Mouse (Mus musculus) limb, embryonic 15.5 days (tissue): ENCODE measurements around the gene Spata13. TPM values are rescaled to one million over a fixed set of nuclear protein-coding genes. Genes with fewer than 3 reads are reported as not detected.

ENCODE experiments used
- ATAC-seq: fragments of 200-750 bp; cut with Nextera tagmentation; 2 replicates; pipeline ENCODE4 v1.8.0; 2017; ENCODE audit warnings: low read depth, moderate TSS enrichment; ENCODE audit not compliant: insufficient number of reproducible peaks, low FRiP score, low TSS enrichment
- H3K27ac ChIP-seq: fragments of 300-500 bp; sonication (generic); 2 replicates; pipeline ENCODE4 v1.5.1; 2015; ENCODE audit warnings: moderate library complexity, mild to moderate bottlenecking, inconsistent platforms
- H3K27me3 ChIP-seq: fragments of 300-500 bp; sonication (generic); 2 replicates; pipeline ENCODE4 v1.6.1; 2015; ENCODE audit warnings: inconsistent platforms
- H3K36me3 ChIP-seq: fragments of 300-500 bp; sonication (generic); 2 replicates; pipeline ENCODE4 v1.6.1; 2015; ENCODE audit warnings: inconsistent platforms
- H3K4me1 ChIP-seq: fragments of 300-500 bp; sonication (generic); 2 replicates; pipeline ENCODE4 v1.6.1; 2015; ENCODE audit warnings: inconsistent platforms
- H3K4me2 ChIP-seq: fragments of 300-500 bp; sonication (generic); 2 replicates; pipeline ENCODE4 v1.6.1; 2015; ENCODE audit warnings: mild to moderate bottlenecking, inconsistent platforms
- H3K4me3 ChIP-seq: fragments of 300-500 bp; sonication (generic); 2 replicates; pipeline ENCODE4 v1.5.1; 2015; ENCODE audit warnings: mild to moderate bottlenecking, inconsistent platforms
- H3K9ac ChIP-seq: fragments of 300-500 bp; sonication (generic); 2 replicates; pipeline ENCODE4 v1.6.1; 2015; ENCODE audit warnings: inconsistent platforms
- H3K9me3 ChIP-seq: fragments of 300-500 bp; sonication (generic); 2 replicates; pipeline ENCODE4 v1.6.1; 2016; ENCODE audit warnings: inconsistent platforms
- WGBS: fragments of 180-500 bp; shearing (Covaris S2); methylation state at CpG from one replicate; pipeline ENCODE4 v1.1.7; 2015; 5-methylcytosine and 5-hydroxymethylcytosine counted together
- polyA plus RNA-seq: library from polyadenylated mRNA; unstranded; fragments of >200 nt; fragmentation: Nextera tagmentation; extraction: Ambion mirVana; gene quantifications from 2 replicates; pipeline ENCODE4 v1.2.1, GENCODE M21; 2015

Spata13 gene
- polyA plus RNA-seq, 1 experiment from 2014 or later: 10.0 TPM

DNA sequence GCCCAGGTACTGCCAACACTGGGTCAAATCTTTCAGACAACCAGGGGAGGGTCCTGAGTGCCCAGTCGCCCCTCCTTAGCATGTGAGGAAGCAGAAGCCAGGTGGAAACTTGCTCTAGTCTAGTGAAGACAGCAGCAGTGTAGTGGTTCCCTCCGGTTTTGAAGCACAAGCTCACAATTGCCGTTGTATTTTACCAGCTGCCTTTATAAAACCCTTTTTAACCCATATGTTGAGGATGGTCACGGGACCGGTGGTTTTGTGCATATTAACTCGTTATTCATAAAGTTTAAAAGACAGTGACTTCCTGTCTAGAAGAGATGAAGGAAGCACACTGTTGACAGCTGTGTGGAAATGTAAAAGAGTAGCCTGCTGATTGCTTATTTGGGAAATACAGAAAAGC lies 98.3 kb downstream of the Spata13 start:
- Histone ChIP-seq H3K36me3 (no peaks in the 10 kb centered on the region), H3K27ac (peak overlapping the region; percentile 28; the same call in 1 of the 2 replicates), H3K4me3 (no peak overlapping the region), H3K9me3 (no peaks in the 10 kb centered on the region), H3K9ac (no peak overlapping the region), H3K27me3 (no peaks in the 10 kb centered on the region), H3K4me2 (no peak overlapping the region), H3K4me1 (peaks cover 50% of the 10 kb centered on the region)
- no peak for ATAC-seq
- WGBS: 38% methylated on average over 6 of the region's 6 CpGs

DNA sequence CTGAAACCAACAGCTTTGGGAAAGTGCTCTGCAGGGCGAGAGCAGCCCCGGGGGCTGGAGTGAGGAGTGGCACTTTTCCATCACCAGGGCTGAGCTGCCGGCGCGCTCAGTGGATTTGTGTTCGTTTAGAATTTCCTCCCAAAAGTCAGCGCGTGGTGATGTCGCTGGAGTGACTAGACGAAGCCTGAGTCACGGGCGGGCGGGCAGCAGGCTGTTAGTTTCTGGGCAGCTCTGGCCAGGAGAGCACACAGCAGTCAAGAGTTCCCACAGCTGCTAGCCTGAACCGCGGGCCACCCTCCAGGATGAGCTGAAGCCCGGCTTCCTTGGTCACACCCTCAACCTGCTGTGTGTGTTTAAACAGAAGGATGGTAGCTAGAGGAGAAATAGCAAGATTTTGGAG lies 99.0 kb downstream of the Spata13 start:
- no peaks in the 10 kb centered on the region for H3K9me3 ChIP-seq
- peak overlapping the region; percentile 37 for H3K4me2 ChIP-seq
- peak overlapping the region; percentile 17 for H3K4me3 ChIP-seq
- H3K27me3 ChIP-seq: no peaks in the 10 kb centered on the region
- peaks cover 50% of the 10 kb centered on the region for H3K4me1 ChIP-seq
- H3K9ac ChIP-seq: no peak overlapping the region
- H3K36me3 ChIP-seq: no peaks in the 10 kb centered on the region
- peak overlapping the region; percentile 69 for H3K27ac ChIP-seq
- WGBS: 3% methylated on average over 16 of the region's 16 CpGs
- ATAC-seq: no peak

- Histone ChIP-seq H3K9me3 (no peaks in the 10 kb centered on the region), H3K36me3 (no peaks in the 10 kb centered on the region), H3K27ac (0 out of 2 replicates have a peak overlapping the region, but pooled peaks have one; percentile 38), H3K27me3 (no peaks in the 10 kb centered on the region), H3K4me3 (no peak overlapping the region; the same call in 1 of the 2 replicates), H3K4me1 (peaks cover 53% of the 10 kb centered on the region), H3K9ac (no peak overlapping the region), H3K4me2 (peak overlapping the region; percentile 37; the same call in 1 of the 2 replicates)
- WGBS: 69% methylated on average over 4 of the region's 4 CpGs
- ATAC-seq: no peak
Measured at GRCm38 (mm10) chr14:60733706-60734105, 99.9 kb downstream of the Spata13 start.

DNA sequence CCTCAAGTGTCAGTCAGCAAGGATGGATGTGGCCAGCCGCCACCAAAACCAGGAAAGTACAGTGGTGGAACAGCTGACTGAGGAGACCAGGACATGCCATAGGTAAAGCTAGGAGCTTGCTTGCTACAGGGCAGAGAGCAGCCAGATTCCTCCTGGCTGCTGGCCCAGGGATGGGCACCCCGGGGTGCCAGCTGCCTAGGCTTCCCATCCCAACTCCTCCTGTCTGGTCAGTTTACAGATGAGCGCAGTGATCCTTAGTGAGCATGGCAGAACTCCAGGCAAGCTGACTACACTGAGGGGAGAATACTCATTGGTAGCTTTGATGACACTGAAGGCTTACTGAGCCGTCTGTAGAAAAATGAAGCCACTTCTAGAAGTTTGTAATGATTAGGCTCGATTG lies 101.4 kb downstream of the Spata13 start:
- H3K4me2 ChIP-seq: no peak overlapping the region
- no peaks in the 10 kb centered on the region for H3K9me3 ChIP-seq
- H3K27ac ChIP-seq: peak overlapping the region; percentile 7; the same call in 1 of the 2 replicates

DNA sequence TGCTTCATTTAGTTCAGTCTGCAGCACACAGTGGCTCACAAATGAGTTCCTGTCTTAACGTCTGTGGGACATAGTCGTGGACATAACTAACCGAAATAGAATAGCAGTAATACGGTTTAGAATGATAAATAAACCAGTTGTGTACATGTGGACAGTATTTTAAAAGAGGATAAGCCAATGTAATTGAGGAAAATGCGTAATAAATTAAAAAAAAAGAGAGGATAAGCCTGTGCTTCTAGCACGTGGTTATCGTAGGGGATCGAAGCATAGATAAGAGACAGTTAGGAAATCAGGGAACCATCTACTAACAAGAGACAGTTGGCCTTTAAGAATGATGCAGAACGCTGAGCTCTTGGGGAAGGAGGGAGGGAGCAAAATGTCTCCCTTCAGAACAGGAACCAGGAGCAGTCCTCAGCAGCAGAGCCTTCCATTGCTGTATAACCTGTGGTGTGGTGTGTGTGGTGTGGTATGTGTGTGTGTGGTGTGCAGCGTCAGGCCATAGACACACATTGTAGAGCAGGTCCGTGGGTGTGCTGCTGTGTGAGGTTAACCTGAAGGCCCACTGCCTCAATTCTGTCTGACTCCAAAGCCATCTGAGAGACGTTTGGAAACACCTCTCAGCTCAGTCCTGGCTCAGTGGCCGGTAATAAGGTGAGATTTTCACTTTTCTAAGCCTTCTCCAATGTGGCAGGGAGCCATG lies 102.2 kb downstream of the Spata13 start:
- Histone ChIP-seq H3K27ac (peak overlapping the region; percentile 84), H3K4me1 (peaks cover 66% of the 10 kb centered on the region), H3K4me3 (no peak overlapping the region), H3K27me3 (no peaks in the 10 kb centered on the region), H3K9ac (no peak overlapping the region), H3K36me3 (no peaks in the 10 kb centered on the region), H3K4me2 (peak overlapping the region; percentile 20; the same call in 1 of the 2 replicates), H3K9me3 (no peaks in the 10 kb centered on the region)
- WGBS: 56% methylated on average over 13 of the region's 13 CpGs
- ATAC-seq: 0 out of 2 replicates have a peak, but pooled peaks have one; percentile 22

More for the DNA sequence above, 101.4 kb downstream of the Spata13 start:
- Histone ChIP-seq H3K9ac (no peak overlapping the region), H3K36me3 (no peaks in the 10 kb centered on the region), H3K4me3 (no peak overlapping the region), H3K27me3 (no peaks in the 10 kb centered on the region), H3K4me1 (peaks cover 59% of the 10 kb centered on the region)
- no peak for ATAC-seq
- WGBS: 72% methylated on average over 5 of the region's 5 CpGs

DNA sequence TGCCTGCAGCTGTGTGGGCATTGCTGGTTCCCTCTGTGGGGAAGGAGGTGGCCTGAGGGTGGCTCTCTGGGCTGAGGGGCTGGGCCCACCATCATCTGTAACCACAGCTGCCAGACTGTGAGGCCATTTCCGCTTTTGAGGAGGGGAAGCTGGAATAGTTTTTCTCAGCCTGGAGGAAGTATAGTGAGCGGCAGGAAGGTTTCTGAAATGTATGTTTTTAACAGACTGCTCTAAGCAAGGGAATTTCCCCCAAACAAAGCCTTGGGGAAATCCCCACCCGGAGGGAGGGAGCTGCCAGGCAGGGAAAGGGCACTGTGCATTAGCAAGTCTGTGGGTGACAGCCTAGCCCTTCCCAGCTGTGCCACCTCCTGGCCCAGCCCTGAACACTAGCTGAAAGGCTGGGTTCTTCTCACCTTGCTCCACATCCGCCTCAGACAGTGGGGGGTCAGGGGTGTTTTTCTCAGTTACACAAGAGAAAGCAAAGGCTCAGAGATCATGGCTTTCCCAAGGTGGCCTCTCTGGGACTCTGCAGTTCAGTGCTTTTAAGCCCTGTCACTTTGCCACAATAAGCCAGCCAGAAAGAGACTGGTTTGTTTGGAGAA lies 102.9 kb downstream of the Spata13 start:
- Histone ChIP-seq H3K36me3 (no peaks in the 10 kb centered on the region), H3K27ac (peak overlapping the region; percentile 84), H3K4me1 (peaks cover 71% of the 10 kb centered on the region), H3K9me3 (no peaks in the 10 kb centered on the region), H3K27me3 (no peaks in the 10 kb centered on the region), H3K4me2 (peak overlapping the region; percentile 20; the same call in 1 of the 2 replicates), H3K9ac (no peak overlapping the region), H3K4me3 (no peak overlapping the region)
- ATAC-seq: peak; percentile 56; the same call in 1 of the 2 replicates
- 11% methylated on average over 4 of the region's 4 CpGs for WGBS

- WGBS: 35% methylated on average over 7 of the region's 7 CpGs
- H3K9ac ChIP-seq: no peak overlapping the region
- H3K27me3 ChIP-seq: no peaks in the 10 kb centered on the region
- no peaks in the 10 kb centered on the region for H3K36me3 ChIP-seq
- H3K27ac ChIP-seq: peak overlapping the region; percentile 84
- peaks cover 72% of the 10 kb centered on the region for H3K4me1 ChIP-seq
- H3K4me3 ChIP-seq: no peak overlapping the region
- no peaks in the 10 kb centered on the region for H3K9me3 ChIP-seq
- no peak overlapping the region for H3K4me2 ChIP-seq
- no peak for ATAC-seq
Measured at GRCm38 (mm10) chr14:60737202-60737611, 103.4 kb downstream of the Spata13 start.

GRCm38 (mm10) chr14:60738434-60738938 lies 104.7 kb downstream of the Spata13 start:
- Histone ChIP-seq H3K27me3 (no peaks in the 10 kb centered on the region), H3K27ac (peak overlapping the region; percentile 70), H3K4me3 (no peak overlapping the region), H3K9me3 (no peaks in the 10 kb centered on the region), H3K4me2 (no peak overlapping the region), H3K36me3 (no peaks in the 10 kb centered on the region), H3K9ac (no peak overlapping the region), H3K4me1 (peaks cover 70% of the 10 kb centered on the region)
- no peak for ATAC-seq
- WGBS: 53% methylated on average over 10 of the region's 10 CpGs

DNA sequence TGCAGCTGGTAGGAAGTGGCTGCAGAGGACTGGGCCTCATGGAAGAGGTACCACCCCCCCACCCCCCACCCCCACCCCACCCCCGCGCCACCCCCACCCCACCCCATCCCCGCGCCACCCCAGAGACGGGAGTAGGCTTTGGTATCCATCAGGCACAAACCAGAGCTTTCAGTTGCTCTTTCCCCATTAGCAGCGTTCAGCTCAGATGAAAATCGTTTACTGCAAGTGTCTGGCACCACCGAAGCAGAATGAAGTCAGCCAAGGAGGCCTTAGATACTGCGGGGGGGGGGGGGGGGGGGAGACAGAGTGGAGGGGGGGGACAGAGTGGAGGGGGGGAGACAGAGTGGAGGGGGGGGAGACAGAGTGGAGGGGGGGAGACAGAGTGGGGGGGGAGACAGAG lies 105.4 kb downstream of the Spata13 start:
- H3K4me1 ChIP-seq: peaks cover 64% of the 10 kb centered on the region
- ATAC-seq: no peak

DNA sequence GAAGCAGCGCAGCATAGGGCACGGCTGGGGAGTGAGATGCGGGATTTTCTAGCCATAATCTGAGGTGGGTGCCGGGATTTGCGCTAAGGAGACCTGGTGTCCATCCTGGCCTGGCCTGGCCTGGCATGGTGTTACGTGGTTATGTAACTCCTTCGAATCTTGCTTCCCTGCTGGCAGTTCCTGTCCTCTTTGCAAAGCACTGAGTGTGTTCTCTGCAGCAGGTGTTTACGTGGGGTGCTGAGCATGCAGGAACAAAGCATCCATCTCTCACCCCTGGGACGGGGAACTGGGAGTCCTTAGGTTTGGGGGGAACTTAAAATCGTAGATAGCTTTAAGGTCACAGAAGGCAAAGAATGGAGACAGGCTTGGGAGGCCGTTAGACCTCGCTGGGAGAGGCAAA lies 105.8 kb downstream of the Spata13 start:
- Histone ChIP-seq H3K27ac (peak overlapping the region; percentile 59), H3K4me2 (no peak overlapping the region), H3K27me3 (no peaks in the 10 kb centered on the region), H3K9ac (no peak overlapping the region), H3K4me1 (peaks cover 63% of the 10 kb centered on the region), H3K4me3 (no peak overlapping the region), H3K36me3 (no peaks in the 10 kb centered on the region), H3K9me3 (no peaks in the 10 kb centered on the region)
- 55% methylated on average over 12 of the region's 12 CpGs for WGBS
- ATAC-seq: no peak

More for the DNA sequence above, 105.4 kb downstream of the Spata13 start:
- H3K4me3 ChIP-seq: no peak overlapping the region
- H3K9me3 ChIP-seq: no peaks in the 10 kb centered on the region
- no peak overlapping the region for H3K9ac ChIP-seq
- H3K27me3 ChIP-seq: no peaks in the 10 kb centered on the region
- no peak overlapping the region for H3K27ac ChIP-seq
- WGBS: 22% methylated on average over 6 of the region's 9 CpGs
- no peaks in the 10 kb centered on the region for H3K36me3 ChIP-seq
- no peak overlapping the region for H3K4me2 ChIP-seq

DNA sequence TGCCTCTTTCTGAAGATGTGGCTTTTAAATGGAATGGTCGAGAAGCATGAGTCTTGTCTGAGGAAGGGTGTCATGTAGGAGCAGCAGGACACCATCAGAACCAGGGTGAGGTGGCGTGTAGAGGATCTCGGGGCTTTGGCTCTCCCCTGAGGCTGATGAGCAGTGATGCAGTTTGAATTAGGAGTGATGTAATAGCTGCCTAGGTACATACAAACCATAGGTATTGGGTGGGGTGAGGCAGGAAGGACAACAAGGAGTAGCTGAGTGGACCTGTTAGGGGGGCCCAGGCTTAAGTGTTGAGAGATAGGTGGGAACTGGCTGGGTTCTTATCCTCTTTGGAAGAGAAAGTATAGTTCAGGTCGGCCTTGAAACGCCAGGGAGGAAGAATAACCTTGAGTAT lies 106.7 kb downstream of the Spata13 start:
- Histone ChIP-seq H3K27me3 (no peaks in the 10 kb centered on the region), H3K36me3 (peaks cover under 1% of the 10 kb centered on the region; the same call in 1 of the 2 replicates), H3K4me3 (no peak overlapping the region), H3K4me1 (peaks cover 57% of the 10 kb centered on the region), H3K9ac (no peak overlapping the region), H3K9me3 (no peaks in the 10 kb centered on the region), H3K4me2 (no peak overlapping the region), H3K27ac (no peak overlapping the region)
- 76% methylated on average over 5 of the region's 5 CpGs for WGBS
- ATAC-seq: no peak

- H3K4me2 ChIP-seq: no peak overlapping the region
- no peaks in the 10 kb centered on the region for H3K27me3 ChIP-seq
- H3K27ac ChIP-seq: peak overlapping the region; percentile 62; the same call in 1 of the 2 replicates
- no peaks in the 10 kb centered on the region for H3K9me3 ChIP-seq
- H3K36me3 ChIP-seq: peaks cover 3% of the 10 kb centered on the region; the same call in 1 of the 2 replicates
- H3K4me3 ChIP-seq: no peak overlapping the region
- H3K4me1 ChIP-seq: peaks cover 54% of the 10 kb centered on the region
- H3K9ac ChIP-seq: no peak overlapping the region
- WGBS: 64% methylated on average over 8 of the region's 8 CpGs
- ATAC-seq: no peak
Measured at GRCm38 (mm10) chr14:60741033-60741432, 107.2 kb downstream of the Spata13 start.
